Mouse (Mus musculus): Measurements from ENCODE around the gene Snx11.
A peak's percentile ranks its signal among the peaks of the same experiment; 100 is the strongest.
"Not testable (repeated sequence)": the region's sequence is repeated elsewhere in the genome, so short reads cannot be mapped to it uniquely, and the experiment has no call there.

Gene Snx11

GRCm38 (mm10) chr11:96776968-96777962, at the start of gene Snx11:
TSS of gene Snx11 (minus strand) at chr11:96777559.
- DNase-seq (ENCODE audit: inconsistent ontology term), result peak; percentile 99

GRCm38 (mm10) chr11:96826481-96826880, 49.1 kb upstream of the Snx11 start:
- no peak for DNase-seq (ENCODE audit: inconsistent ontology term)

GRCm38 (mm10) chr11:96824783-96825495, 47.6 kb upstream of the Snx11 start:
- peak; percentile 70 for DNase-seq (ENCODE audit: inconsistent ontology term)

GRCm38 (mm10) chr11:96823880-96824782, 46.8 kb upstream of the Snx11 start:
- DNase-seq (ENCODE audit: inconsistent ontology term), result peak; percentile 90

GRCm38 (mm10) chr11:96823471-96823837, 46.1 kb upstream of the Snx11 start:
- no peak for DNase-seq (ENCODE audit: inconsistent ontology term)

GRCm38 (mm10) chr11:96822675-96823470, 45.5 kb upstream of the Snx11 start:
- peak; percentile 54 for DNase-seq (ENCODE audit: inconsistent ontology term)

GRCm38 (mm10) chr11:96821956-96822355, 44.6 kb upstream of the Snx11 start:
- no peak for DNase-seq (ENCODE audit: inconsistent ontology term)

GRCm38 (mm10) chr11:96818128-96818710, 40.9 kb upstream of the Snx11 start:
- DNase-seq (ENCODE audit: inconsistent ontology term), result no peak

- DNase-seq (ENCODE audit: inconsistent ontology term), result no peak
Measured at GRCm38 (mm10) chr11:96816979-96817378, 39.6 kb upstream of the Snx11 start.

GRCm38 (mm10) chr11:96816494-96816893, 39.1 kb upstream of the Snx11 start:
- DNase-seq (ENCODE audit: inconsistent ontology term), result no peak

- no peak for DNase-seq (ENCODE audit: inconsistent ontology term)
Measured at GRCm38 (mm10) chr11:96815895-96816294, 38.5 kb upstream of the Snx11 start.

- DNase-seq (ENCODE audit: inconsistent ontology term), result no peak
Measured at GRCm38 (mm10) chr11:96814443-96814842, 37.1 kb upstream of the Snx11 start.

GRCm38 (mm10) chr11:96813920-96814319, 36.6 kb upstream of the Snx11 start:
- DNase-seq (ENCODE audit: inconsistent ontology term), result no peak

GRCm38 (mm10) chr11:96813455-96813854, 36.1 kb upstream of the Snx11 start:
- no peak for DNase-seq (ENCODE audit: inconsistent ontology term)

- not testable (repeated sequence) for DNase-seq (ENCODE audit: inconsistent ontology term)
Measured at GRCm38 (mm10) chr11:96811188-96811587, 33.8 kb upstream of the Snx11 start.

- no peak for DNase-seq (ENCODE audit: inconsistent ontology term)
Measured at GRCm38 (mm10) chr11:96809562-96810235, 32.3 kb upstream of the Snx11 start.

- no peak for DNase-seq (ENCODE audit: inconsistent ontology term)
Measured at GRCm38 (mm10) chr11:96808066-96808465, 30.7 kb upstream of the Snx11 start.

- no peak for DNase-seq (ENCODE audit: inconsistent ontology term)
Measured at GRCm38 (mm10) chr11:96805606-96806005, 28.2 kb upstream of the Snx11 start.

GRCm38 (mm10) chr11:96799511-96799910, 22.2 kb upstream of the Snx11 start:
- no peak for DNase-seq (ENCODE audit: inconsistent ontology term)

- DNase-seq (ENCODE audit: inconsistent ontology term), result no peak
Measured at GRCm38 (mm10) chr11:96796586-96796985, 19.2 kb upstream of the Snx11 start.
